Mouse (Mus musculus) spleen, adult 2 months (tissue): ENCODE measurements at regions not wholly inside any gene's neighbourhood (a gene's known extent, or its start where the extent isn't known, plus 50 kb on each side); places are given as distances from the start of the nearest gene placed in this dataset.

ENCODE experiments used
- DNase-seq, 2 experiments: peaks; one replicate each; pipeline versions ENCODE4 v3.0.0 to v3.0.0-alpha.2; 2012 to 2021; ENCODE audit warnings: low spot score in 2 of 2, low read depth in 1 of 2
- H3K27ac ChIP-seq: fragments of 200-500 bp; 2 replicates; pipeline ENCODE4 v1.5.1; 2012; ENCODE audit warnings: low read length, inconsistent platforms; ENCODE audit not compliant: insufficient read depth
- H3K27me3 ChIP-seq: fragments of 200-500 bp; 2 replicates; pipeline ENCODE4 v1.6.1; 2012; ENCODE audit warnings: mild to moderate bottlenecking, moderate library complexity, low read length, inconsistent platforms; ENCODE audit not compliant: control insufficient read depth, insufficient read depth
- H3K36me3 ChIP-seq: fragments of 200-500 bp; 2 replicates; pipeline ENCODE4 v1.6.1; 2012; ENCODE audit warnings: mild to moderate bottlenecking, low read length, inconsistent platforms; ENCODE audit not compliant: control insufficient read depth, insufficient read depth
- H3K4me1 ChIP-seq: fragments of 200-500 bp; 2 replicates; pipeline ENCODE4 v1.6.1; 2011; ENCODE audit warnings: inconsistent platforms; ENCODE audit not compliant: control insufficient read depth, insufficient read depth, insufficient read length
- H3K4me3 ChIP-seq: fragments of 200-500 bp; 2 replicates; pipeline ENCODE4 v1.5.1; 2011; ENCODE audit warnings: mild to moderate bottlenecking, inconsistent platforms; ENCODE audit not compliant: insufficient read depth, insufficient read length; ENCODE audit errors: extremely low read depth
- CTCF ChIP-seq: fragments of 200-500 bp; IDR thresholded peaks from 2 replicates; pipeline ENCODE4 v1.5.1; 2011; ENCODE audit warnings: mild to moderate bottlenecking, inconsistent platforms; ENCODE audit not compliant: insufficient read depth, insufficient read length, insufficient replicate concordance; ENCODE audit errors: extremely low read depth
- POLR2A ChIP-seq: fragments of 200-500 bp; IDR thresholded peaks from 2 replicates; pipeline ENCODE4 v1.6.1; 2011; ENCODE audit warnings: low read depth, low read length, inconsistent platforms
- WGBS: fragments of 180-500 bp; shearing (Covaris S2); methylation state at CpG from one replicate; pipeline ENCODE4 v1.1.7; 2018; 5-methylcytosine and 5-hydroxymethylcytosine counted together

GRCm38 (mm10) chr13:47892569-47892968 is 368.5 kb upstream of the Id4 start:
- 90% methylated on average over 4 of the region's 4 CpGs for WGBS
- H3K4me1 ChIP-seq, result no peaks in the 10 kb centered on the region
- H3K4me3 ChIP-seq, result no peak overlapping the region
- H3K27me3 ChIP-seq, result no peaks in the 10 kb centered on the region
- no peak overlapping the region for H3K27ac ChIP-seq
- H3K36me3 ChIP-seq, result no peaks in the 10 kb centered on the region
- TF ChIP-seq CTCF (no peak), POLR2A (no peak)
- no peak for DNase-seq

DNA sequence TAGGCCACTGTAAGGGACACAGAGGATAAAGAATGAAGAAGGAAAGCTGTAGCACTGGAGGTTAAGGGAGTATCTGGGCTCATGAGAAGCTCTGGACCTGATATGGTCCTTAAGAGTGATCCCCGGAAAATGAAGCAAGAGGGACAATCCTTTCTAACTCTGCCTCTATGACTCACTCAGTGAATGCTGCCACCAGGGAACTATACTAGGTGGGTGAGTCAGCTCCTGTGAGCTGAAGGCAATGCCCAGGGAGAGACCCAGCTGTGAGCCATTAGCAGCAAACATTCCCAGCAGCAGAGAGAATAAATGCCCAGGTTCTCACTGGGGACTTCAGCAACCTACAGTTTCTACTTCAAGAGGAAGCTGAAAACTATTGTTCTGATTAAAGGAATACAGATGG is 366.7 kb upstream of the Id4 start:
- TF ChIP-seq CTCF (no peak), POLR2A (no peak)
- no peak overlapping the region for H3K4me3 ChIP-seq
- no peak overlapping the region for H3K27ac ChIP-seq
- H3K27me3 ChIP-seq, result no peaks in the 10 kb centered on the region
- H3K36me3 ChIP-seq, result no peaks in the 10 kb centered on the region
- no peaks in the 10 kb centered on the region for H3K4me1 ChIP-seq
- DNase-seq, result no peak
- WGBS, result 72% methylated on average over 1 of the region's 1 CpGs

GRCm38 (mm10) chr13:47895256-47895655 is 365.8 kb upstream of the Id4 start:
- TF ChIP-seq POLR2A, result no peak
- TF ChIP-seq CTCF, result no peak
- no peak for DNase-seq
- WGBS, result 77% methylated on average over 6 of the region's 6 CpGs
- Histone ChIP-seq H3K27ac (no peak overlapping the region), H3K4me1 (no peaks in the 10 kb centered on the region), H3K36me3 (no peaks in the 10 kb centered on the region), H3K4me3 (no peak overlapping the region), H3K27me3 (no peaks in the 10 kb centered on the region)

- WGBS, result 85% methylated on average over 4 of the region's 4 CpGs
- no peaks in the 10 kb centered on the region for H3K4me1 ChIP-seq
- H3K27ac ChIP-seq, result no peak overlapping the region
- no peaks in the 10 kb centered on the region for H3K36me3 ChIP-seq
- H3K27me3 ChIP-seq, result no peaks in the 10 kb centered on the region
- no peak for DNase-seq
- no peak overlapping the region for H3K4me3 ChIP-seq
- TF ChIP-seq CTCF (no peak), POLR2A (no peak)
These were observed 364.4 kb upstream of the Id4 start for GRCm38 (mm10) chr13:47896646-47897045.

DNA sequence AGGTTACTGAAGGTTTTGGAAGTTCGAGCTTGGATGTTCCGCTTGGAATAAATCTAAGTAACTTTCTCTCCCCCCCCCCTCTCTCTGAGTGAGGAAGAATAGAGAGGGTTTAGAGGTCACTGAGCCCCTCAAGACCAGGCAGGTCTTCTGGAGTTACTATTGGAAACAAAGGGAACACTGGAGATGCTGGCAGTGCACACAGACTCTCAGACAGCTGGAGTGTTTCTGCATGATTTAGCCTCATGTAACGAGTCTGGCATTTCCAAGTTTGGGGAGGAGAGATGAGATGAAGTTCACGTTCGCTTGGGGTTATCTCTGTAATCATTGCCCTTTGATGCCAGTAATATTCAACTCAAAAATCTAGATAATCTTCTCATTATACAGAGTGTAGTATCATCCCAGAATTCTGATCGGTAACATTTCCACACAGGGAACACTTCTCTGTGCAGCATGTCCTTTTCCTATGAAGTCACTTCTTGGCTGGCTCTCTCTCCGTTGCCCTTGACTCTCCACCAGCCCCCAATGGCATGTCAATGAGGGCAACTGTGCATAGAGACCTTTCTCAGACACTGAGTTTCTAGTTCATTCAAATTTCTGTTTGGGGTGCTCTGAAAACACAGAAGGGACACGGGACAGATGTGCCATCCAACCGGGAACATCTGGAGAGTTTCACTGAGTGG is 351.0 kb upstream of the Id4 start:
- WGBS, result 80% methylated on average over 9 of the region's 9 CpGs
- DNase-seq, result no peak
- Histone ChIP-seq H3K27ac (no peak overlapping the region), H3K27me3 (no peaks in the 10 kb centered on the region), H3K4me3 (no peak overlapping the region), H3K4me1 (no peaks in the 10 kb centered on the region), H3K36me3 (no peaks in the 10 kb centered on the region)
- no peak for TF ChIP-seq POLR2A
- TF ChIP-seq CTCF, result no peak

DNA sequence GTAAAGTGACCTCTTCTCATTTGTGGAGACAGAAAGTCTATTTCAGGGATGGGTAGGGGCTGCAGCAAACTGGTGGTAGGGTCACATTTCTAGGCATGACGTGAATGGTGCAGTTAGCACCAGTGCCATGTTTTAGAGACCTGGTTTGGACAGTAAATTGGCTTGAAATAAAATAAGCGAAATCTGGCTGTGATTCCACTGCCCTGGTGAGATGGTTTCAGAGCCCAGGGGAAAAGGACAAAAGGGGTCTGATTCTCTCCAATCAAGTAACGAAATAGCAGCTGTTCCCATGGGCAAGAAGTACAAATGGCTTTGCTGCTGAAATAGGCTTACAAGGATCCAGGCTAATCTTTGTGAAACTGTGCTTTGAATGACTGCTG is 350.5 kb upstream of the Id4 start:
- Histone ChIP-seq H3K36me3 (no peaks in the 10 kb centered on the region), H3K27ac (no peak overlapping the region), H3K27me3 (no peaks in the 10 kb centered on the region), H3K4me1 (no peaks in the 10 kb centered on the region), H3K4me3 (no peak overlapping the region)
- 70% methylated on average over 3 of the region's 3 CpGs for WGBS
- TF ChIP-seq POLR2A, result no peak
- TF ChIP-seq CTCF, result no peak
- no peak for DNase-seq

DNA sequence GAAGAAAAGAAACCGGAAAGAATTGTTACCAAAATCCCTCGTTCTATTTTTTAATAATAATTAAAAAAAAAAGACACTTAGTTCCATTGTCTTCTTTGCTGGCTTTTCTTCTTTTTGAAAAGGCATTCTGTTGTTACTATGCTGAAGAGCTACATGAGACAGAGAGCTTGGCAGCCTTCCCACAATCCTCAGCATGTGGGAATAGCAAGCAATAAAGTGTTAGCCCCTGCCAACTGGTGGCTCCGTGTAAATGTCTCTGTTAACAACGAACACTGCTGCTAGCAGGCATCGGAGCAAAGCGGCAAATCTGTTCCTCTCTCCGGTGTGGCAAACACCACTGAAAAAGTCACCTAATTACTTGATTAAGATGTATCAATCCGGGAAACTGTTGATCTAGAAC is 344.6 kb upstream of the Id4 start:
- H3K36me3 ChIP-seq, result no peaks in the 10 kb centered on the region
- no peak overlapping the region for H3K27ac ChIP-seq
- no peaks in the 10 kb centered on the region for H3K27me3 ChIP-seq
- 85% methylated on average over 8 of the region's 8 CpGs for WGBS
- no peak for DNase-seq
- H3K4me3 ChIP-seq, result no peak overlapping the region
- TF ChIP-seq CTCF (no peak), POLR2A (no peak)
- H3K4me1 ChIP-seq, result no peaks in the 10 kb centered on the region
